Mouse (Mus musculus): ENCODE data around the gene Inka1. TPM values are rescaled to one million over a fixed set of nuclear protein-coding genes. Genes with fewer than 3 reads are reported as not detected.

Gene Inka1
- polyA plus RNA-seq, 1 experiment from 2014 or later = 112 TPM

GRCm38 (mm10) chr9:108001922-108002770, 16.5 kb upstream of the Inka1 start, which contains the start of gene Ip6k1:
Gene Ip6k1, plus strand, starts transcription at chr9:108002501.
- Histone ChIP-seq H3K4me3 (peak within 1 kb of the TSS; percentile 97), H3K9me3 (no peaks in the 10 kb centered on the region), H3K27ac (replicated peaks) (peak within 1 kb of the TSS; percentile 97), H3K4me1 (peaks cover 27% of the 10 kb centered on the region), H3K27me3 (replicated peaks; ENCODE audit: low read depth, poor library complexity, severe bottlenecking) (no peaks in the 10 kb centered on the region), H3K36me3 (replicated peaks) (peaks cover 9% of the 10 kb centered on the region)
- under 1% methylated on average over 51 of the region's 51 CpGs for WGBS
- DNase-seq (ENCODE audit: low spot score) = peak; percentile 99

- Histone ChIP-seq H3K27ac (replicated peaks) (no peak within 1 kb of the TSS), H3K4me3 (no peak within 1 kb of the TSS)
Observed at GRCm38 (mm10) chr9:107996049-107996448, 10.4 kb upstream of the Inka1 start, which contains the start of gene Gm20662. Gene Gm20662, plus strand, starts transcription at chr9:107996349.

GRCm38 (mm10) chr9:107995513-107995912, 9.8 kb upstream of the Inka1 start:
- no peak overlapping the region for H3K27ac ChIP-seq (replicated peaks)
- no peak for DNase-seq (ENCODE audit: low spot score)
- H3K4me3 ChIP-seq = no peak overlapping the region
- peaks cover 8% of the 10 kb centered on the region for H3K4me1 ChIP-seq
- no peaks in the 10 kb centered on the region for H3K27me3 ChIP-seq (replicated peaks; ENCODE audit: low read depth, poor library complexity, severe bottlenecking)
- WGBS = 92% methylated on average over 21 of the region's 21 CpGs
- H3K9me3 ChIP-seq = no peaks in the 10 kb centered on the region
- no peaks in the 10 kb centered on the region for H3K36me3 ChIP-seq (replicated peaks)

More at GRCm38 (mm10) chr9:107996049-107996448, 10.4 kb upstream of the Inka1 start, which contains the start of gene Gm20662:
- H3K27me3 ChIP-seq (replicated peaks; ENCODE audit: low read depth, poor library complexity, severe bottlenecking) = no peaks in the 10 kb centered on the region
- 93% methylated on average over 5 of the region's 5 CpGs for WGBS
- H3K36me3 ChIP-seq (replicated peaks) = no peaks in the 10 kb centered on the region
- no peak for DNase-seq (ENCODE audit: low spot score)
- H3K4me1 ChIP-seq = peaks cover 8% of the 10 kb centered on the region
- H3K9me3 ChIP-seq = no peaks in the 10 kb centered on the region

GRCm38 (mm10) chr9:107994464-107994863, 8.8 kb upstream of the Inka1 start:
- DNase-seq (ENCODE audit: low spot score) = no peak
- H3K27ac ChIP-seq (replicated peaks) = no peak overlapping the region
- WGBS = 73% methylated on average over 2 of the region's 2 CpGs

GRCm38 (mm10) chr9:107993013-107993412, 7.3 kb upstream of the Inka1 start:
- Histone ChIP-seq H3K4me1 (peaks cover 13% of the 10 kb centered on the region), H3K9me3 (no peaks in the 10 kb centered on the region), H3K4me3 (no peak overlapping the region), H3K27ac (replicated peaks) (no peak overlapping the region), H3K36me3 (replicated peaks) (no peaks in the 10 kb centered on the region), H3K27me3 (replicated peaks; ENCODE audit: low read depth, poor library complexity, severe bottlenecking) (no peaks in the 10 kb centered on the region)
- 85% methylated on average over 11 of the region's 11 CpGs for WGBS
- DNase-seq (ENCODE audit: low spot score) = no peak

More at GRCm38 (mm10) chr9:107994464-107994863, 8.8 kb upstream of the Inka1 start:
- peaks cover 8% of the 10 kb centered on the region for H3K4me1 ChIP-seq
- H3K4me3 ChIP-seq = no peak overlapping the region
- no peaks in the 10 kb centered on the region for H3K27me3 ChIP-seq (replicated peaks; ENCODE audit: low read depth, poor library complexity, severe bottlenecking)
- H3K9me3 ChIP-seq = no peaks in the 10 kb centered on the region
- no peaks in the 10 kb centered on the region for H3K36me3 ChIP-seq (replicated peaks)

GRCm38 (mm10) chr9:107992197-107992596, 6.5 kb upstream of the Inka1 start, which contains the start of gene Cdhr4:
Gene Cdhr4, plus strand, starts transcription at chr9:107992497.
- Histone ChIP-seq H3K36me3 (replicated peaks) (no peaks in the 10 kb centered on the region), H3K4me3 (no peak within 1 kb of the TSS), H3K27ac (replicated peaks) (peak within 1 kb of the TSS; percentile 30; the same call in 1 of the 2 replicates), H3K27me3 (replicated peaks; ENCODE audit: low read depth, poor library complexity, severe bottlenecking) (no peaks in the 10 kb centered on the region), H3K9me3 (no peaks in the 10 kb centered on the region), H3K4me1 (peaks cover 19% of the 10 kb centered on the region)
- WGBS = 48% methylated on average over 2 of the region's 2 CpGs
- no peak for DNase-seq (ENCODE audit: low spot score)

GRCm38 (mm10) chr9:107987950-107988349, 2.3 kb upstream of the Inka1 start:
- Histone ChIP-seq H3K4me1 (peaks cover 60% of the 10 kb centered on the region), H3K27me3 (replicated peaks; ENCODE audit: low read depth, poor library complexity, severe bottlenecking) (peaks cover 12% of the 10 kb centered on the region; the same call in 1 of the 2 replicates), H3K36me3 (replicated peaks) (peaks cover 7% of the 10 kb centered on the region; the same call in 1 of the 2 replicates), H3K27ac (replicated peaks) (peak overlapping the region; percentile 77), H3K4me3 (no peak overlapping the region), H3K9me3 (no peaks in the 10 kb centered on the region)
- no peak for DNase-seq (ENCODE audit: low spot score)
- 59% methylated on average over 3 of the region's 3 CpGs for whole genome bisulfite sequencing

GRCm38 (mm10) chr9:107986376-107986775, 697 bp upstream of the Inka1 start:
- H3K4me1 ChIP-seq = peaks cover 67% of the 10 kb centered on the region
- peak overlapping the region; percentile 95 for H3K27ac ChIP-seq (replicated peaks)
- WGBS = 4% methylated on average over 18 of the region's 18 CpGs
- DNase-seq (ENCODE audit: low spot score) = peak; percentile 90
- peak overlapping the region; percentile 81 for H3K4me3 ChIP-seq
- no peaks in the 10 kb centered on the region for H3K9me3 ChIP-seq
- peaks cover 12% of the 10 kb centered on the region; the same call in 1 of the 2 replicates for H3K27me3 ChIP-seq (replicated peaks; ENCODE audit: low read depth, poor library complexity, severe bottlenecking)
- H3K36me3 ChIP-seq (replicated peaks) = peaks cover 7% of the 10 kb centered on the region; the same call in 1 of the 2 replicates

- peaks cover 12% of the 10 kb centered on the region; the same call in 1 of the 2 replicates for H3K27me3 ChIP-seq (replicated peaks; ENCODE audit: low read depth, poor library complexity, severe bottlenecking)
- H3K4me3 ChIP-seq = peak overlapping the region; percentile 81
- WGBS = 35% methylated on average over 9 of the region's 9 CpGs
- peaks cover 84% of the 10 kb centered on the region for H3K4me1 ChIP-seq
- H3K9me3 ChIP-seq = no peaks in the 10 kb centered on the region
- H3K27ac ChIP-seq (replicated peaks) = peak overlapping the region; percentile 95
- peaks cover 7% of the 10 kb centered on the region; the same call in 1 of the 2 replicates for H3K36me3 ChIP-seq (replicated peaks)
- no peak for DNase-seq (ENCODE audit: low spot score)
Observed at GRCm38 (mm10) chr9:107984754-107985055, 974 bp downstream of the Inka1 start.

GRCm38 (mm10) chr9:107984052-107984753, 1.5 kb downstream of the Inka1 start:
- peak; percentile 42 for DNase-seq (ENCODE audit: low spot score)
- peak overlapping the region; percentile 81 for H3K4me3 ChIP-seq
- H3K4me1 ChIP-seq = peaks cover 89% of the 10 kb centered on the region
- peaks cover 7% of the 10 kb centered on the region; the same call in 1 of the 2 replicates for H3K36me3 ChIP-seq (replicated peaks)
- 38% methylated on average over 19 of the region's 19 CpGs for WGBS
- H3K27me3 ChIP-seq (replicated peaks; ENCODE audit: low read depth, poor library complexity, severe bottlenecking) = peaks cover 12% of the 10 kb centered on the region; the same call in 1 of the 2 replicates
- H3K27ac ChIP-seq (replicated peaks) = peak overlapping the region; percentile 95
- no peaks in the 10 kb centered on the region for H3K9me3 ChIP-seq

GRCm38 (mm10) chr9:107983421-107983890, 2.2 kb downstream of the Inka1 start:
- peak overlapping the region; percentile 95 for H3K27ac ChIP-seq (replicated peaks)
- peaks cover 7% of the 10 kb centered on the region; the same call in 1 of the 2 replicates for H3K36me3 ChIP-seq (replicated peaks)
- DNase-seq (ENCODE audit: low spot score) = peak; percentile 94
- WGBS = 16% methylated on average over 4 of the region's 4 CpGs
- H3K9me3 ChIP-seq = no peaks in the 10 kb centered on the region
- peaks cover 12% of the 10 kb centered on the region; the same call in 1 of the 2 replicates for H3K27me3 ChIP-seq (replicated peaks; ENCODE audit: low read depth, poor library complexity, severe bottlenecking)
- H3K4me3 ChIP-seq = peak overlapping the region; percentile 81
- peaks cover 94% of the 10 kb centered on the region for H3K4me1 ChIP-seq

GRCm38 (mm10) chr9:107982681-107983346, 2.9 kb downstream of the Inka1 start, which contains the start of gene Gm20661:
Gene Gm20661, plus strand, starts transcription at chr9:107983058.
- Histone ChIP-seq H3K27ac (replicated peaks) (peak within 1 kb of the TSS; percentile 95), H3K27me3 (replicated peaks; ENCODE audit: low read depth, poor library complexity, severe bottlenecking) (peaks cover 12% of the 10 kb centered on the region; the same call in 1 of the 2 replicates), H3K4me3 (peak within 1 kb of the TSS; percentile 81), H3K4me1 (peaks cover 92% of the 10 kb centered on the region), H3K9me3 (no peaks in the 10 kb centered on the region), H3K36me3 (replicated peaks) (peaks cover 7% of the 10 kb centered on the region; the same call in 1 of the 2 replicates)
- peak; percentile 92 for DNase-seq (ENCODE audit: low spot score)
- WGBS = 32% methylated on average over 14 of the region's 14 CpGs

Data from embryonic facial prominence, embryonic 10.5 days (tissue).